Mouse (Mus musculus): ENCODE data around the gene Sfmbt2. TPM values are rescaled to one million over a fixed set of nuclear protein-coding genes. Genes with fewer than 3 reads are reported as not detected.
"Not testable (repeated sequence)": the region's sequence is repeated elsewhere in the genome, so short reads cannot be mapped to it uniquely, and the experiment has no call there.

Sfmbt2 gene
- polyA plus RNA-seq, 2 experiments = 2.2 to 2.5 TPM

- H3K27me3 ChIP-seq (ENCODE audit: control insufficient read depth, insufficient read depth, low read length) = peaks cover 4% of the 10 kb centered on the region; the same call in 1 of the 2 replicates
- no peak for ATAC-seq (ENCODE audit: low FRiP score, low read depth)
- no peak overlapping the region for H3K4me2 ChIP-seq (replicated peaks; ENCODE audit: low read depth, low read length, severe bottlenecking)
- no peaks in the 10 kb centered on the region for H3K9me3 ChIP-seq (ENCODE audit: control insufficient read depth, low read length)
- no peak overlapping the region for H3K4me3 ChIP-seq (replicated peaks; ENCODE audit: low read length)
- H3K4me1 ChIP-seq (ENCODE audit: control insufficient read depth, insufficient read depth, low read length) = no peaks in the 10 kb centered on the region
- 15% methylated on average over 6 of the region's 6 CpGs for WGBS
- no peak overlapping the region for H3K27ac ChIP-seq (replicated peaks; ENCODE audit: low read depth, low read length)
- DNase-seq (ENCODE audit: low spot score) = no peak
- TF ChIP-seq POLR2A (IDR thresholded peaks at IDR 0.05; ENCODE audit: borderline replicate concordance, extremely low read depth, insufficient read depth, insufficient read length) = no peak
- H3K9ac ChIP-seq (ENCODE audit: low read depth, low read length, severe bottlenecking) = no peak overlapping the region
- H3K36me3 ChIP-seq (ENCODE audit: control insufficient read depth, insufficient read depth, low read length) = no peaks in the 10 kb centered on the region
Measured at GRCm38 (mm10) chr2:10334299-10334698, 36.0 kb upstream of the Sfmbt2 start.

GRCm38 (mm10) chr2:10335037-10335608 is 35.2 kb upstream of the Sfmbt2 start:
- H3K4me2 ChIP-seq (replicated peaks; ENCODE audit: low read depth, low read length, severe bottlenecking) = no peak overlapping the region
- H3K27me3 ChIP-seq (ENCODE audit: control insufficient read depth, insufficient read depth, low read length) = peaks cover 4% of the 10 kb centered on the region; the same call in 1 of the 2 replicates
- H3K36me3 ChIP-seq (ENCODE audit: control insufficient read depth, insufficient read depth, low read length) = no peaks in the 10 kb centered on the region
- no peak for ATAC-seq (ENCODE audit: low FRiP score, low read depth)
- no peaks in the 10 kb centered on the region for H3K9me3 ChIP-seq (ENCODE audit: control insufficient read depth, low read length)
- DNase-seq (ENCODE audit: low spot score) = no peak
- no peak overlapping the region for H3K27ac ChIP-seq (replicated peaks; ENCODE audit: low read depth, low read length)
- no peak overlapping the region for H3K4me3 ChIP-seq (replicated peaks; ENCODE audit: low read length)
- no peak for TF ChIP-seq POLR2A (IDR thresholded peaks at IDR 0.05; ENCODE audit: borderline replicate concordance, extremely low read depth, insufficient read depth, insufficient read length)
- no peaks in the 10 kb centered on the region for H3K4me1 ChIP-seq (ENCODE audit: control insufficient read depth, insufficient read depth, low read length)
- H3K9ac ChIP-seq (ENCODE audit: low read depth, low read length, severe bottlenecking) = no peak overlapping the region
- WGBS = 72% methylated on average over 4 of the region's 4 CpGs

GRCm38 (mm10) chr2:10340022-10340421 is 30.3 kb upstream of the Sfmbt2 start:
- no peaks in the 10 kb centered on the region for H3K9me3 ChIP-seq (ENCODE audit: control insufficient read depth, low read length)
- ATAC-seq (ENCODE audit: low FRiP score, low read depth) (no peak), DNase-seq (ENCODE audit: low spot score) (no peak)
- WGBS = 76% methylated on average over 1 of the region's 1 CpGs
- no peak overlapping the region for H3K27ac ChIP-seq (replicated peaks; ENCODE audit: low read depth, low read length)
- H3K9ac ChIP-seq (ENCODE audit: low read depth, low read length, severe bottlenecking) = no peak overlapping the region
- no peak overlapping the region for H3K4me2 ChIP-seq (replicated peaks; ENCODE audit: low read depth, low read length, severe bottlenecking)
- no peaks in the 10 kb centered on the region for H3K4me1 ChIP-seq (ENCODE audit: control insufficient read depth, insufficient read depth, low read length)
- H3K4me3 ChIP-seq (replicated peaks; ENCODE audit: low read length) = no peak overlapping the region
- H3K36me3 ChIP-seq (ENCODE audit: control insufficient read depth, insufficient read depth, low read length) = no peaks in the 10 kb centered on the region
- TF ChIP-seq POLR2A (IDR thresholded peaks at IDR 0.05; ENCODE audit: borderline replicate concordance, extremely low read depth, insufficient read depth, insufficient read length) = no peak
- no peaks in the 10 kb centered on the region for H3K27me3 ChIP-seq (ENCODE audit: control insufficient read depth, insufficient read depth, low read length)

- Histone ChIP-seq H3K4me3 (replicated peaks; ENCODE audit: low read length) (no peak overlapping the region), H3K36me3 (ENCODE audit: control insufficient read depth, insufficient read depth, low read length) (no peaks in the 10 kb centered on the region), H3K9me3 (ENCODE audit: control insufficient read depth, low read length) (no peaks in the 10 kb centered on the region), H3K4me1 (ENCODE audit: control insufficient read depth, insufficient read depth, low read length) (no peaks in the 10 kb centered on the region), H3K4me2 (replicated peaks; ENCODE audit: low read depth, low read length, severe bottlenecking) (no peak overlapping the region), H3K27me3 (ENCODE audit: control insufficient read depth, insufficient read depth, low read length) (no peaks in the 10 kb centered on the region), H3K27ac (replicated peaks; ENCODE audit: low read depth, low read length) (no peak overlapping the region), H3K9ac (ENCODE audit: low read depth, low read length, severe bottlenecking) (no peak overlapping the region)
- ATAC-seq (ENCODE audit: low FRiP score, low read depth) (no peak), DNase-seq (ENCODE audit: low spot score) (no peak)
- TF ChIP-seq POLR2A (IDR thresholded peaks at IDR 0.05; ENCODE audit: borderline replicate concordance, extremely low read depth, insufficient read depth, insufficient read length) = no peak
- WGBS = 84% methylated on average over 5 of the region's 5 CpGs
Measured at GRCm38 (mm10) chr2:10343523-10343922, 26.8 kb upstream of the Sfmbt2 start.

- not testable (repeated sequence) for H3K4me3 ChIP-seq (replicated peaks; ENCODE audit: low read length); H3K4me2 ChIP-seq (replicated peaks; ENCODE audit: low read depth, low read length, severe bottlenecking); ATAC-seq (ENCODE audit: low FRiP score, low read depth); H3K27me3 ChIP-seq (ENCODE audit: control insufficient read depth, insufficient read depth, low read length); H3K9me3 ChIP-seq (ENCODE audit: control insufficient read depth, low read length); H3K4me1 ChIP-seq (ENCODE audit: control insufficient read depth, insufficient read depth, low read length); DNase-seq (ENCODE audit: low spot score); H3K9ac ChIP-seq (ENCODE audit: low read depth, low read length, severe bottlenecking); H3K27ac ChIP-seq (replicated peaks; ENCODE audit: low read depth, low read length); H3K36me3 ChIP-seq (ENCODE audit: control insufficient read depth, insufficient read depth, low read length)
- WGBS = 78% methylated on average over 1 of the region's 1 CpGs
Measured at GRCm38 (mm10) chr2:10344073-10344472, 26.2 kb upstream of the Sfmbt2 start.

GRCm38 (mm10) chr2:10347193-10347592 is 23.1 kb upstream of the Sfmbt2 start:
- no peaks in the 10 kb centered on the region for H3K36me3 ChIP-seq (ENCODE audit: control insufficient read depth, insufficient read depth, low read length)
- no peaks in the 10 kb centered on the region for H3K4me1 ChIP-seq (ENCODE audit: control insufficient read depth, insufficient read depth, low read length)
- DNase-seq (ENCODE audit: low spot score) (no peak), ATAC-seq (ENCODE audit: low FRiP score, low read depth) (no peak)
- TF ChIP-seq POLR2A (IDR thresholded peaks at IDR 0.05; ENCODE audit: borderline replicate concordance, extremely low read depth, insufficient read depth, insufficient read length) = no peak
- H3K9ac ChIP-seq (ENCODE audit: low read depth, low read length, severe bottlenecking) = no peak overlapping the region
- no peaks in the 10 kb centered on the region for H3K9me3 ChIP-seq (ENCODE audit: control insufficient read depth, low read length)
- no peaks in the 10 kb centered on the region for H3K27me3 ChIP-seq (ENCODE audit: control insufficient read depth, insufficient read depth, low read length)
- no peak overlapping the region for H3K4me3 ChIP-seq (replicated peaks; ENCODE audit: low read length)
- H3K27ac ChIP-seq (replicated peaks; ENCODE audit: low read depth, low read length) = no peak overlapping the region
- H3K4me2 ChIP-seq (replicated peaks; ENCODE audit: low read depth, low read length, severe bottlenecking) = no peak overlapping the region
- 88% methylated on average over 4 of the region's 4 CpGs for WGBS

Data from limb, embryonic 14.5 days (tissue).